Mouse (Mus musculus) olfactory bulb, adult 2 months (tissue): ENCODE measurements around the gene Cenpa. TPM values are rescaled to one million over a fixed set of nuclear protein-coding genes. Genes with fewer than 3 reads are reported as not detected.

Experiments
- H3K27ac ChIP-seq: fragments of 200-500 bp; 2 replicates; pipeline ENCODE4 v1.5.1; 2012; ENCODE audit warnings: low read depth, low read length; ENCODE audit not compliant: insufficient read depth
- H3K4me1 ChIP-seq: fragments of 200-500 bp; 2 replicates; pipeline ENCODE4 v1.6.1; 2012; ENCODE audit warnings: low read length; ENCODE audit not compliant: control insufficient read depth, insufficient read depth
- H3K4me3 ChIP-seq: fragments of 200-500 bp; 2 replicates; pipeline ENCODE4 v1.5.1; 2012; ENCODE audit warnings: mild to moderate bottlenecking, low read depth, low read length, moderate library complexity; ENCODE audit not compliant: insufficient read depth
- CTCF ChIP-seq: fragments of 200-500 bp; IDR thresholded peaks from 2 replicates; pipeline ENCODE4 v1.5.1; 2012; ENCODE audit warnings: low read depth, mild to moderate bottlenecking, low read length, moderate library complexity; ENCODE audit not compliant: insufficient read depth
- POLR2A ChIP-seq: fragments of 200-500 bp; IDR thresholded peaks from 2 replicates; pipeline ENCODE4 v1.6.1; 2012; ENCODE audit warnings: mild to moderate bottlenecking, low read depth, low read length, moderate library complexity; ENCODE audit not compliant: insufficient read depth
- WGBS: fragments of 180-500 bp; shearing (Covaris S2); methylation state at CpG from one replicate; pipeline ENCODE4 v1.1.7; 2018; 5-methylcytosine and 5-hydroxymethylcytosine counted together
- polyA plus RNA-seq: library from polyadenylated mRNA; stranded (reverse); fragments of >200 nt; gene quantifications from 2 replicates; pipeline ENCODE4 v1.2.4, GENCODE M21; 2012; ENCODE audit warnings: low replicate concordance; ENCODE audit not compliant: missing spikeins, insufficient read depth, insufficient read length

The Cenpa gene
- polyA plus RNA-seq, 1 experiment: not detected

- Histone ChIP-seq H3K4me3 (no peak overlapping the region), H3K4me1 (peaks cover 39% of the 10 kb centered on the region), H3K27ac (no peak overlapping the region)
- WGBS: 90% methylated on average over 6 of the region's 6 CpGs
- TF ChIP-seq POLR2A: no peak
- no peak for TF ChIP-seq CTCF
Measured at GRCm38 (mm10) chr5:30653246-30653645, 13.3 kb upstream of the Cenpa start.

- Histone ChIP-seq H3K4me1 (peaks cover 26% of the 10 kb centered on the region), H3K4me3 (no peak overlapping the region), H3K27ac (no peak overlapping the region)
- TF ChIP-seq CTCF (no peak), POLR2A (no peak)
- WGBS: 85% methylated on average over 8 of the region's 8 CpGs
Measured at GRCm38 (mm10) chr5:30655042-30655441, 11.5 kb upstream of the Cenpa start.

GRCm38 (mm10) chr5:30655526-30656195, 10.9 kb upstream of the Cenpa start:
- WGBS: 75% methylated on average over 6 of the region's 6 CpGs
- Histone ChIP-seq H3K27ac (no peak overlapping the region), H3K4me3 (no peak overlapping the region), H3K4me1 (peaks cover 24% of the 10 kb centered on the region)
- TF ChIP-seq CTCF (no peak), POLR2A (no peak)

- Histone ChIP-seq H3K4me1 (peaks cover 15% of the 10 kb centered on the region), H3K4me3 (no peak overlapping the region), H3K27ac (no peak overlapping the region)
- TF ChIP-seq POLR2A (no peak), CTCF (no peak)
- WGBS: 82% methylated on average over 4 of the region's 4 CpGs
Measured at GRCm38 (mm10) chr5:30659042-30659441, 7.5 kb upstream of the Cenpa start.

GRCm38 (mm10) chr5:30660278-30660677, 6.3 kb upstream of the Cenpa start:
- Histone ChIP-seq H3K4me3 (no peak overlapping the region), H3K4me1 (peaks cover 13% of the 10 kb centered on the region), H3K27ac (no peak overlapping the region)
- WGBS: 95% methylated on average over 1 of the region's 1 CpGs
- TF ChIP-seq CTCF: no peak
- no peak for TF ChIP-seq POLR2A

GRCm38 (mm10) chr5:30660813-30661212, 5.8 kb upstream of the Cenpa start:
- peaks cover 9% of the 10 kb centered on the region for H3K4me1 ChIP-seq
- 97% methylated on average over 5 of the region's 5 CpGs for WGBS
- H3K4me3 ChIP-seq: no peak overlapping the region
- H3K27ac ChIP-seq: no peak overlapping the region
- TF ChIP-seq POLR2A (no peak), CTCF (no peak)

- TF ChIP-seq POLR2A (no peak), CTCF (no peak)
- H3K27ac ChIP-seq: no peak overlapping the region
- H3K4me3 ChIP-seq: no peak overlapping the region
- WGBS: 92% methylated on average over 9 of the region's 9 CpGs
- no peaks in the 10 kb centered on the region for H3K4me1 ChIP-seq
Measured at GRCm38 (mm10) chr5:30665360-30665759, 1.2 kb upstream of the Cenpa start.

- peak overlapping the region; percentile 70 for H3K27ac ChIP-seq
- peak overlapping the region; percentile 70 for H3K4me3 ChIP-seq
- TF ChIP-seq POLR2A: no peak
- H3K4me1 ChIP-seq: no peaks in the 10 kb centered on the region
- 16% methylated on average over 6 of the region's 6 CpGs for WGBS
Measured at GRCm38 (mm10) chr5:30665968-30666367, 609 bp upstream of the Cenpa start.

GRCm38 (mm10) chr5:30667215-30667614, 638 bp downstream of the Cenpa start:
- TF ChIP-seq POLR2A: no peak
- TF ChIP-seq CTCF: no peak
- WGBS: under 1% methylated on average over 13 of the region's 13 CpGs
- Histone ChIP-seq H3K4me1 (no peaks in the 10 kb centered on the region), H3K27ac (no peak overlapping the region), H3K4me3 (peak overlapping the region; percentile 70)
